Mouse (Mus musculus) forebrain, embryonic 10.5 days (tissue): ENCODE measurements around the gene 1110008P14Rik. TPM values are rescaled to one million over a fixed set of nuclear protein-coding genes. Genes with fewer than 3 reads are reported as not detected.
"Not testable (repeated sequence)": the region's sequence is repeated elsewhere in the genome, so short reads cannot be mapped to it uniquely, and the experiment has no call there.

ENCODE experiments used
- DNase-seq: peaks from one replicate; pipeline ENCODE4 v3.0.0-alpha.2; 2017; ENCODE audit warnings: low spot score; ENCODE audit errors: extremely low spot score
- H3K27ac ChIP-seq: fragments of 300-500 bp; sonication (generic); 2 replicates; pipeline ENCODE4 v1.5.1; 2016; ENCODE audit warnings: mild to moderate bottlenecking
- H3K27me3 ChIP-seq: fragments of 300-500 bp; sonication (generic); 2 replicates; pipeline ENCODE4 v1.6.1; 2016; ENCODE audit warnings: mild to moderate bottlenecking; ENCODE audit not compliant: poor library complexity, severe bottlenecking
- H3K36me3 ChIP-seq: fragments of 300-500 bp; sonication (generic); replicated peaks from 2 replicates; pipeline ENCODE4 v1.6.1; 2016; ENCODE audit warnings: mild to moderate bottlenecking, moderate library complexity
- H3K4me1 ChIP-seq: fragments of 300-500 bp; sonication (generic); 2 replicates; pipeline ENCODE4 v1.6.1; 2016
- H3K4me3 ChIP-seq: fragments of 300-500 bp; sonication (generic); 2 replicates; pipeline ENCODE4 v1.5.1; 2016; ENCODE audit warnings: mild to moderate bottlenecking, moderate library complexity
- H3K9me3 ChIP-seq: fragments of 300-500 bp; sonication (generic); 2 replicates; pipeline ENCODE4 v1.6.1; 2016; ENCODE audit warnings: mild to moderate bottlenecking, moderate library complexity
- WGBS: fragments of 180-500 bp; shearing (Covaris S2); methylation state at CpG from one replicate; pipeline ENCODE4 v1.1.7; 2016; 5-methylcytosine and 5-hydroxymethylcytosine counted together
- polyA plus RNA-seq: library from polyadenylated mRNA; unstranded; fragments of >200 nt; fragmentation: Nextera tagmentation; extraction: Ambion mirVana; gene quantifications from 2 replicates; pipeline ENCODE4 v1.2.1, GENCODE M21; 2016

The 1110008P14Rik gene
- polyA plus RNA-seq, 1 experiment from 2014 or later, result 37.5 TPM

DNA sequence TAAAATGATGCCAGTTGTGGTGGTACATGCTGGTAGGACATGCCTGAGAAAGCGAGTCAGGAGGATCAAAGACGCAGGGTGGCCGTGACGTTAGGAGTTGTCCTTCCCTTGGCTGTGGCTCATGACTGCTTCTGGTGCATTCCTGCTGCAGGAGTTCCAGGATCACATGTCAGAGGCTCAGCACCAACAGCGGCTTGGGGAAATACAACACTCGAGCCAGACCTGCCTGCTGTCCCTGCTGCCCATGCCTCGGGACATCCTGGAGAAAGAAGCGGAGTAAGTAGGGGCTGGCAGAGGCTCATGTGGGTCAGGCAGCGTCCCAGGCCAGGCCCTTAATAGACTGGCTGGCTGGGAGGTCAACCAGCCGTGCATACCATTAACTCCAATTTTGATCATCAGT is 7.5 kb downstream of the 1110008P14Rik start:
- H3K4me1 ChIP-seq, result no peaks in the 10 kb centered on the region
- no peak overlapping the region for H3K4me3 ChIP-seq
- no peaks in the 10 kb centered on the region for H3K9me3 ChIP-seq
- no peak overlapping the region for H3K27ac ChIP-seq
- peaks cover 100% of the 10 kb centered on the region for H3K36me3 ChIP-seq
- DNase-seq, result no peak
- no peaks in the 10 kb centered on the region for H3K27me3 ChIP-seq
- 90% methylated on average over 10 of the region's 10 CpGs for WGBS

DNA sequence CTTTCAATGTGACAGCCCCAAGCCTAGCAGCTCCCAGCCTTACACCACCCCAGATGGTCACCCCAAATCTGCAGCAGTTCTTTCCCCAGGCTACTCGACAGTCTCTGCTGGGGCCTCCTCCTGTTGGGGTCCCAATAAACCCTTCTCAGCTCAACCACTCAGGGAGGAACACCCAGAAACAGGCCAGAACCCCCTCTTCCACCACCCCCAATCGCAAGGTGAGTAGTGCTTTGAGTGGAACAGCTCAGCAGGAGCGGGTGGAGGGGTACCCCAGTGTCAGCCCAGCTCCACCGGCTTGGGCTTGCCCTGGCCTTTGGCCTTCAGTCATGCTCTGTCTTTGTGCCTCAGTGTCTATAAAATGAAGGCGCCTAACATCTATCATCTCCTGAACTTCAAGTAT is 14.4 kb downstream of the 1110008P14Rik start:
- H3K36me3 ChIP-seq, result peaks cover 84% of the 10 kb centered on the region

DNA sequence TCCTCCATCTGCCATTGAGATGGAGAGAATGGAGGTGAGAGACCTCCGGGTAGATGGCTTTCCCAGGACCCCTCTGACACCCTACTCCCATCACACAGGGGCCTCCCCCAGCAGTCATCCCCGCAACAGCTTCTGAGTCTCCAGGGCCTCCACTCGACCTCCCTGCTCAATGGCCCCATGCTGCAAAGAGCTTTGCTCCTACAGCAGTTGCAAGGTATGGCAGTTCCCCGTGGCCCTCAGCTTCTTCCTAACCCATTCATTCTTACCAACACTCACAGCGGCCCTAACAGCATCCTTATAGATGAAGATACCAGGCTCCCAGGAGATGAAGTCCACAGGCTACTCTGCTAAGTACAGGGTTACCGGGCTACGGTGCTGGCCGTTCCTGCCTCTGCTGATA is 17.6 kb downstream of the 1110008P14Rik start:
- H3K27ac ChIP-seq, result no peak overlapping the region

More for the DNA sequence above, 14.4 kb downstream of the 1110008P14Rik start:
- H3K4me3 ChIP-seq, result no peak overlapping the region
- H3K4me1 ChIP-seq, result peaks cover 18% of the 10 kb centered on the region
- no peak for DNase-seq
- no peaks in the 10 kb centered on the region for H3K9me3 ChIP-seq
- H3K27me3 ChIP-seq, result no peaks in the 10 kb centered on the region; the same call in 1 of the 2 replicates
- WGBS, result 90% methylated on average over 5 of the region's 5 CpGs
- no peak overlapping the region for H3K27ac ChIP-seq

DNA sequence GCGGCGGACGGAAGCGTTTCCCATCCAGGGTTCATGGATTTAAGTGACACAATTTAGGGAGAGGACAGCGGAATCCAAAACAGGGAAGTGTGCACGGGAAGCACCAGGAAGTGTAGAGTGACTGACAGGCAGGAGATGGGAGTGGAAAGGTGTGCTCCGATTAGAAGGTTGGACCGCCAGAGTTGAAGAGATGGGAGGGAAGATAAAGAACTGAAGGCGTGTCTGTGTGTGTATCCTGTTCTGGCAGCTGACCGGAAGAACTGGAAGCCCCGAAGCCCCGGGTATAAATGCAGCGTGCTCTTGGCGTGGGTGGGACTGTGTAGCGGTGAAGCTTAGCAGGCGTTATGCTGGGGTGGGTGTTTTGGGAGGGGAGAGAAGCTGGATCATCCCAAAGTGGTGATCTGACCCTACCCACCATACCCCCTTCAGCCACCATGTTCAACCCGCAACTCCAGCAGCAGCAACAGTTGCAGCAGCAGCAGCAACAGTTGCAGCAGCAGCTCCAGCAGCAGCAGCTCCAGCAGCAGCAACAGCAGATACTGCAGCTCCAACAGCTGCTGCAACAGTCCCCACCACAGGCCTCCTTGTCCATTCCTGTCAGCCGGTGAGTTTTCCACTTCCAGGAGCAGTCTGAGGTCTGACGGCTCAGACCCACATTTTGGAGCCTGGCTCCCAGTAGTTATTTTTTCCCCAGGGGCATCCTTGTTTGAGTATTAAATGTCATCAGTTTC is 18.2 kb downstream of the 1110008P14Rik start:
- Histone ChIP-seq H3K36me3 (peaks cover 46% of the 10 kb centered on the region), H3K4me3 (peak overlapping the region; percentile 72), H3K27ac (peak overlapping the region; percentile 89), H3K9me3 (no peaks in the 10 kb centered on the region), H3K4me1 (peaks cover 38% of the 10 kb centered on the region), H3K27me3 (peaks cover 13% of the 10 kb centered on the region)
- WGBS, result 13% methylated on average over 19 of the region's 19 CpGs
- no peak for DNase-seq

More for the DNA sequence above, 17.6 kb downstream of the 1110008P14Rik start:
- Histone ChIP-seq H3K9me3 (no peaks in the 10 kb centered on the region), H3K4me1 (peaks cover 38% of the 10 kb centered on the region), H3K36me3 (peaks cover 52% of the 10 kb centered on the region), H3K4me3 (peak overlapping the region; percentile 72), H3K27me3 (peaks cover 13% of the 10 kb centered on the region)
- no peak for DNase-seq
- WGBS, result 85% methylated on average over 8 of the region's 8 CpGs

DNA sequence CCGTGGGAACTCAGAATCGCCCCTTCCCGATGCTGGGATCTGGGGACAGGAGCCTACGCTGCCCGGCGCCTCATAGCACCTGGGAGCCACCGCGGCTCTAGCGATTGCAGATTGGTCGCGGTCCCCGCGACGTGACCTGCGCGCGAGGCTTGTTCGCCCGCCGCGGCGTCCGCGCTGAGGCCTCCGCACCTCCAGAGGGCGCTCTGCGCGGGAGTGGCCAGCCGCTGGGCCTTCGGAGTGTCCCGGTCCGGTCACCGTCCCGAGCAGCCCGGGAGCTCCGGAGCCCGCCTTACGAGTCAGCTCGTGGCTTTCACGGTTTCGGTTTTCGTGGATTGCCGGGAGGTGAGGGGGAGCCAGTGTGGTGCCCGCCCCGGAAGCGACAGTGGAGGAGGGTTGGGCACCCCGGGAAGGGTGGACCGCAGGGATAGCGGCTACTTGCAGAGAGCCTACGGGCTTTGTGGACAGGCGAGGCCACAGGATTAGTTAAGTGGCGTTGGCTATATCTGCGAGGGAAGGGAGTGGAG is 18.9 kb downstream of the 1110008P14Rik start:
- peak; percentile 87 for DNase-seq
- H3K36me3 ChIP-seq, result peaks cover 40% of the 10 kb centered on the region
- WGBS, result under 1% methylated on average over 53 of the region's 53 CpGs
- H3K9me3 ChIP-seq, result no peaks in the 10 kb centered on the region
- peak overlapping the region; percentile 72 for H3K4me3 ChIP-seq
- peaks cover 13% of the 10 kb centered on the region for H3K27me3 ChIP-seq
- H3K27ac ChIP-seq, result peak overlapping the region; percentile 89
- H3K4me1 ChIP-seq, result peaks cover 38% of the 10 kb centered on the region

DNA sequence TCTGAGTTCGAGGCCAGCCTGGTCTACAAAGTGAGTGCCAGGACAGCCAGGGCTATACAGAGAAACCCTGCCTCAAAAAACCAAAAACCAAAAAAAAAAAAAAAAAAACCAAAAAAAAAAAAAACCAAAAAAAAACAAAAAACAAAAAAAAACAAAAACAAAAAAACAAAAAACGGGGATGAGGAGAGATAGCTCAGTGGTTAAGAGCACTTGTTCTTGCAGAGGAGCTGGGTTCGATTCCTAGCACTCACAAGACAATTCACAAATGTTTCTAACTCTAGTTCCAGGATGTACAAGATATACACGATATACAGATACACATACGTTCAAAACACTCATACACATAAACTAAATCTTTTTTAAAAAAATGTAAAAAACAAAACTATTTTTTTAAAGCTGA is 19.5 kb downstream of the 1110008P14Rik start:
- Histone ChIP-seq H3K4me1 (peaks cover 39% of the 10 kb centered on the region), H3K36me3 (peaks cover 34% of the 10 kb centered on the region), H3K4me3 (peak overlapping the region; percentile 72), H3K27me3 (peaks cover 13% of the 10 kb centered on the region), H3K27ac (peak overlapping the region; percentile 89)
- H3K9me3 ChIP-seq, DNase-seq: not testable (repeated sequence)
- 46% methylated on average over 5 of the region's 5 CpGs for WGBS

DNA sequence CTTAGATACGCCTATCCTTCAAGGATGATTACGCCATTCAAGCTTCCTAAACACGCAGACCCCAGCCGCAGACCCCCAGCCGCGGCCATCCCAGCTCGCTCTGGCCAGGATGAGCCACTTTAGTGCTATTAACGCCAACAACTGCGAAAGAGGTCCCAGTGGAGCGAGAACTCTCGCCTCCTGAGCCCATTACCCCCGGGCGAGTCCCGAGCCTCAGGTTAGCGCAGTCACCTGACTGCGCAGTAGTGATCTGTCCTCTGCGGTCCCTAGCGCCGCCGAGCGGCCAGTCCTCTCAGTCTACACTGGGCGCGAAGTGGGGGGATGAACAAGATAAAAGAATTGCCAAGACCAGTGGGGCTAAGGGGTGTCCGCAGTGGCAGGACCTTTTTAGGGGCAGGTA is 20.3 kb downstream of the 1110008P14Rik start:
- Histone ChIP-seq H3K27me3 (peaks cover 13% of the 10 kb centered on the region), H3K36me3 (peaks cover 25% of the 10 kb centered on the region), H3K9me3 (no peaks in the 10 kb centered on the region), H3K4me1 (peaks cover 42% of the 10 kb centered on the region), H3K4me3 (peak overlapping the region; percentile 57), H3K27ac (peak overlapping the region; percentile 75)
- peak; percentile 64 for DNase-seq
- 2% methylated on average over 24 of the region's 24 CpGs for WGBS

DNA sequence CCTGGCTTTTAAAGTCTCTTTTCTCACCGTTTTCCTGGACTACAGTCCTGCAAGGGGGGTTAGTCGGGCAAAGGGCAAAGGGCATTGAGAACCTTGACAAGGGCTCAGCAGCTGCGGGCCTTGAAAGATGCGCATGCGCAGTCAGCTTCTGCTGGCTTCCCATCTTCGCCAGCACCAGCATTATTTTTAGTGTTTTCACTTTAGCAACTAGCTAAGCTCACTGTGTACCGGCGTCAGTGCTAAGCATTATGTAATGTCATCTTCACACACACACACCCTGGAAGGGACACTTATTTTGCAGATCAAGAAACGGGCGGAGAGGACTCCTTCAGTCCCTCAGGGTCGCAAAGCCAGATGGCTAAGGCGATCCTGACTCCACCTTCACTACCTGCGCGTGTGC is 21.0 kb downstream of the 1110008P14Rik start:
- DNase-seq, result peak; percentile 69
- 5% methylated on average over 14 of the region's 14 CpGs for WGBS
- peak overlapping the region; percentile 57 for H3K4me3 ChIP-seq
- peaks cover 18% of the 10 kb centered on the region for H3K36me3 ChIP-seq
- no peaks in the 10 kb centered on the region for H3K9me3 ChIP-seq
- H3K4me1 ChIP-seq, result peaks cover 42% of the 10 kb centered on the region
- H3K27me3 ChIP-seq, result peaks cover 13% of the 10 kb centered on the region
- no peak overlapping the region for H3K27ac ChIP-seq

DNA sequence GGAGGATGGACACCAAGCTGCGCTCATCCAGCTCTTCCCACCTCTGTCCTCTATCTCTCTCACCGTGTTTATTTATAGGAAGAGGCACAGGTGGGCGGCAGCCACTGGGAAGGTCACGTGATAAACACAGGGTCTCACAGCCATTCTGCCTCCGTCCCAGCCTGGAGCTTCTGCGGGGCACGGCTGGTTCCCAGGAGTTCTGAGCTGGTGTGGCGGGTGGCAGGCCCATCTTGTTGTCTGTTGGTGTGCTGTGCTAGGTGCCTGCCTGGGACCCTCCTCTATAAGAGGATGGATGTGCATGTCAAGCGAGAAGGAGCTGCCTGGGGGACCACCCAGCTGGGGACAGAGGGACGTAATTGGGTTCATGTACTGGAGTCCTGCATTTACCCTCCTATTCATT is 23.4 kb downstream of the 1110008P14Rik start:
- Histone ChIP-seq H3K4me1 (peaks cover 37% of the 10 kb centered on the region), H3K27ac (no peak overlapping the region), H3K9me3 (no peaks in the 10 kb centered on the region), H3K27me3 (peaks cover 13% of the 10 kb centered on the region), H3K4me3 (no peak overlapping the region), H3K36me3 (no peaks in the 10 kb centered on the region)
- no peak for DNase-seq
- 69% methylated on average over 10 of the region's 10 CpGs for WGBS

DNA sequence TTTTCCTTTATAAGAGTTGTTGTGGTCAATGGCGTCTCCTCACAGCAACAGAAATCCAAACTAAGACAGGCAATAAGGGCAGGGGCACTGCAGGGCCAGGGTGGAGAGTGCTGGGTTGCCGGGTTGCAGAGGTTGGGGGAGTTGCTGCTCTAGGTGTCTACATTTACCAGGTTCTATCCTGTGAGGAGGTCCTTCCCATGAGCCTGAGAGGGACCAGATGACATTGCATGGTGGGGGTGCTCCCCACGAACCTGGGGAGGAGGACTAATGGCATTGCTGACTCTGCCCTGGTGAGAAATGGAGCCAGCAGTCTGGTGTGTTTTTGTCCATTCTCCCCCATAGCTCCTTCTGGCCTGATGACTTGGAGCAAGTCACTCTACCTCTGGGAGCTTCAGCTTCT is 24.0 kb downstream of the 1110008P14Rik start:
- H3K9me3 ChIP-seq, result no peaks in the 10 kb centered on the region
- no peaks in the 10 kb centered on the region for H3K36me3 ChIP-seq
- H3K4me1 ChIP-seq, result peaks cover 40% of the 10 kb centered on the region
- no peak overlapping the region for H3K4me3 ChIP-seq
- H3K27me3 ChIP-seq, result peaks cover 14% of the 10 kb centered on the region
- 83% methylated on average over 3 of the region's 3 CpGs for WGBS
- no peak for DNase-seq
- no peak overlapping the region for H3K27ac ChIP-seq

DNA sequence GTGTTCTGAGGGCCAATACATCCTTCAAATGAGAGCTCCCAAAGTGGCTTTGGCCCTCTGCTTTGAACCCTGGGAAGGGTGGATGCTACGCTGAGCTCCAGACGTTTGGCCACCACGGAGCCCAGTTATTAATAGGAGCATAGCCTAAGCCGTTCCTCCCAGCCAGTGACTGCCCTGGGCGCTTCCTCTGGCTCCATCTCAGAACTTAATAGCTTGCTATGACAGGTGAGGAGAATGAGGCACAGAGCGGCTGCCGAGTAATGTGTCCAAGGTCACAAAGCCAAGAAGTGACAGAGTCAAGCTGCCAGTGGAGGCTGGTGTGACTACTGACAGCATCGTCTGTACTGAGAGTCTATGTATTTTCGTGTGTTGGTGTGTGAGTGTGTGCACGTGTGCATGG is 25.5 kb downstream of the 1110008P14Rik start:
- Histone ChIP-seq H3K27ac (no peak overlapping the region), H3K4me3 (no peak overlapping the region), H3K4me1 (peaks cover 46% of the 10 kb centered on the region), H3K9me3 (no peaks in the 10 kb centered on the region), H3K36me3 (no peaks in the 10 kb centered on the region), H3K27me3 (peaks cover 20% of the 10 kb centered on the region)
- no peak for DNase-seq
- WGBS, result 88% methylated on average over 10 of the region's 10 CpGs

DNA sequence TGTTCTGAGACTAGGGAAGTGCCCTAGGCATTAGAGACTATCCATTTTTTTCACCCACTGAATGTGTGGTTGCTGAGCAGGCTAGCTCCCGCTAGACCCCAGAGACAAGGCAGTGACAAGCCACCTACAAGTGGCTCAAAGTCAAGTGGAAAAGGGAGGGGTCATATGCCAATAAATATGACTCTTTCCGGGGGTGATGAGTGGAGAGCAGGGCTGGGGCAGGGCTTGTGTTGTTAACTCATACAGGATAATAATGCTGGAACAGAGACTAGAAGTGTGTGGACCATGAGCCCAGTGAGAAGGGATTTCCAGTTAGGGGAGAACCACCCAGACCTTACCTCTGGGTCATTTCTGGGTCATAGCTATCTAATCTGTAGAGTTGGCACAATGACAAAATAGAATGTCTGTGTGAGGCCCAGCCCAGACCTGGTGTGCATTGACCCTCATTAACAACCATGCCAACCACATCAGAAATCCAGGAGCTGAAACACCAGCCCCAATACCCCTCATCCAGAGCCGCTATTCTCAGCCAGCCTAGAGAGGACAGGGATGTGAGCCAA is 27.3 kb downstream of the 1110008P14Rik start:
- 89% methylated on average over 3 of the region's 3 CpGs for WGBS
- Histone ChIP-seq H3K4me3 (no peak overlapping the region), H3K9me3 (no peaks in the 10 kb centered on the region), H3K4me1 (peaks cover 49% of the 10 kb centered on the region), H3K36me3 (no peaks in the 10 kb centered on the region), H3K27ac (no peak overlapping the region), H3K27me3 (peaks cover 33% of the 10 kb centered on the region)
- DNase-seq, result no peak

DNA sequence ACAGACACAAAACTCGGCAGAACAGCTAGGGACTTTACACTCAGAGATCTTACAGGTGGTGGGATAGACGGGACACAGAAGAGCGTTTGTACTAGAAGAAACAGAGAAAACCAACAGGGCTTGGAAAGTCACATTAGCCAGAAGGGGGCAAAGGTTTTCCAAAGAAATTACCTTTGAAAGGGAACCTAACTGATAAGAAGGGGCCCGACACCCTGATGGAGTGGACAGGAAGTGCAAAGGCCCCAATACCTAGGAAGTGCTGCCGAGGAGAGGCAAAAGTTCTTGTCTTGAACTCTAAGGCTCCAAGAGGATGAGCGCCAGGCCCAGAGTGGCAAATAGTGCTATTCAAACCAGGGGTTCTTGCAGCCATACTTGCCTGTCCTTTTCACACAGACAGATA is 27.9 kb downstream of the 1110008P14Rik start:
- Histone ChIP-seq H3K4me1 (peaks cover 51% of the 10 kb centered on the region), H3K27ac (no peak overlapping the region), H3K9me3 (no peaks in the 10 kb centered on the region), H3K4me3 (no peak overlapping the region; the same call in 1 of the 2 replicates), H3K36me3 (no peaks in the 10 kb centered on the region), H3K27me3 (peaks cover 35% of the 10 kb centered on the region)
- DNase-seq, result no peak
- 78% methylated on average over 6 of the region's 6 CpGs for WGBS
